ENCODE assay signal across 8 mouse cellular contexts in genomic region chr19:5800632-5801431, GRCm38 (mm10). TPM values are rescaled to one million over a fixed set of nuclear protein-coding genes. Genes with fewer than 3 reads are reported as not detected.
DNase-seq lines count a peak whose midpoint lies in the region; ATAC-seq and TF ChIP-seq lines count a peak whose summit lies in the region.

No protein-coding gene starts in this region.

- peak; percentile 84 for TF ChIP-seq POLR2A in cortical plate, adult 2 months (IDR thresholded peaks at IDR 0.05; ENCODE audit: extremely low read depth, insufficient read depth, low read length)

- DNase-seq in adrenal gland, adult (ENCODE audit: inconsistent age in 2 of 2, low spot score in 1 of 2): peak; percentile 41 to 79
- no peak for DNase-seq in adrenal gland, postnatal 10 days
- DNase-seq in A20 (ENCODE audit: low read depth, low spot score): peak; percentile 61
- peak; percentile 50 for DNase-seq in hindbrain, embryonic 10.5 days (ENCODE audit: low spot score)
- peak; percentile 62 for DNase-seq in liver, postnatal 0 days
- DNase-seq in thymus, postnatal 14 days: peak; percentile 49
- DNase-seq in urinary bladder, postnatal 14 days (ENCODE audit: low spot score): no peak

- no peak for TF ChIP-seq CTCF in cortical plate, adult 2 months (IDR thresholded peaks at IDR 0.05; ENCODE audit: extremely low read depth, insufficient read depth, low read length)
- no peak for TF ChIP-seq CTCF in liver, postnatal 0 days (IDR thresholded peaks at IDR 0.05; ENCODE audit: low read depth)

- no peak for ATAC-seq in liver, postnatal 0 days

- H3K9me3 ChIP-seq in hindbrain, embryonic 10.5 days: no peaks in the 10 kb centered on the region
- no peaks in the 10 kb centered on the region for H3K9me3 ChIP-seq in liver, postnatal 0 days (ENCODE audit: low read length)

- peak overlapping the region; percentile 83 for H3K27ac ChIP-seq in cortical plate, adult 2 months (ENCODE audit: insufficient read depth, low read length)
- peak overlapping the region; percentile 100 for H3K27ac ChIP-seq in hindbrain, embryonic 10.5 days
- peak overlapping the region; percentile 98 for H3K27ac ChIP-seq in liver, postnatal 0 days (ENCODE audit: low read depth)

- H3K9ac ChIP-seq in liver, postnatal 0 days (replicated peaks): peak overlapping the region; percentile 95

- H3K4me1 ChIP-seq in cortical plate, adult 2 months (ENCODE audit: control insufficient read depth, insufficient read depth, low read length): peaks cover 6% of the 10 kb centered on the region
- peaks cover 54% of the 10 kb centered on the region for H3K4me1 ChIP-seq in hindbrain, embryonic 10.5 days (replicated peaks)
- H3K4me1 ChIP-seq in liver, postnatal 0 days (ENCODE audit: insufficient read depth): peaks cover 31% of the 10 kb centered on the region

- TF ChIP-seq EP300 in liver, postnatal 0 days (IDR thresholded peaks at IDR 0.05; ENCODE audit: low read depth): no peak

- peak overlapping the region; percentile 73 for H3K4me2 ChIP-seq in liver, postnatal 0 days (ENCODE audit: low read depth, low read length)

- peaks cover 51% of the 10 kb centered on the region for H3K36me3 ChIP-seq in hindbrain, embryonic 10.5 days
- peaks cover 50% of the 10 kb centered on the region for H3K36me3 ChIP-seq in liver, postnatal 0 days (replicated peaks; ENCODE audit: insufficient read depth, low read length)

- H3K27me3 ChIP-seq in hindbrain, embryonic 10.5 days (ENCODE audit: insufficient read depth, poor library complexity, severe bottlenecking): no peaks in the 10 kb centered on the region
- no peaks in the 10 kb centered on the region for H3K27me3 ChIP-seq in liver, postnatal 0 days (ENCODE audit: insufficient read depth, low read length)

- peak overlapping the region; percentile 100 for H3K4me3 ChIP-seq in cortical plate, adult 2 months (ENCODE audit: insufficient read depth, low read length)
- peak overlapping the region; percentile 91 for H3K4me3 ChIP-seq in hindbrain, embryonic 10.5 days
- H3K4me3 ChIP-seq in liver, postnatal 0 days (ENCODE audit: low read depth, low read length): peak overlapping the region; percentile 84

- WGBS in hindbrain, embryonic 10.5 days: under 1% methylated on average over 19 of the region's 19 CpGs
- under 1% methylated on average over 19 of the region's 19 CpGs for WGBS in liver, postnatal 0 days (ENCODE audit: insufficient replicate concordance)

RNA-seq across cellular contexts. Expression of gene Scyl1, which starts 29.6 kb away (rescaled TPM):
- 10 to 100 TPM; 86.7 to 96.5 TPM for total RNA-seq in adrenal gland, postnatal 10 days (2021)
- 120 and 124 TPM in 2 replicates for polyA plus RNA-seq in cortical plate, adult 2 months (2012; rRNA removed)
- 68.2 and 69.5 TPM in 2 replicates for polyA plus RNA-seq in hindbrain, embryonic 10.5 days (2016; fragmentation: Nextera tagmentation; extraction: Ambion mirVana)
- polyA plus RNA-seq in liver, postnatal 0 days (2015; fragmentation: Nextera tagmentation; extraction: Ambion mirVana): 16.9 and 17.0 TPM in 2 replicates

Comparison
In these comparisons a context has a peak if more than half of its experiments do, and no peak if none do; other contexts are left out.
1. DNase-seq: peak in adrenal gland, adult (2 of 2), A20 (single experiment), hindbrain, embryonic 10.5 days (single experiment), liver, postnatal 0 days (single experiment) and thymus, postnatal 14 days (single experiment); none in adrenal gland, postnatal 10 days (single experiment) and urinary bladder, postnatal 14 days (single experiment).
2. Peak in every context shown above with its lines, with median percentiles within 50 percentile points of each other: H3K27ac ChIP-seq and H3K4me3 ChIP-seq.